Mouse (Mus musculus): ENCODE measurements around the gene Plekha5.

DNA sequence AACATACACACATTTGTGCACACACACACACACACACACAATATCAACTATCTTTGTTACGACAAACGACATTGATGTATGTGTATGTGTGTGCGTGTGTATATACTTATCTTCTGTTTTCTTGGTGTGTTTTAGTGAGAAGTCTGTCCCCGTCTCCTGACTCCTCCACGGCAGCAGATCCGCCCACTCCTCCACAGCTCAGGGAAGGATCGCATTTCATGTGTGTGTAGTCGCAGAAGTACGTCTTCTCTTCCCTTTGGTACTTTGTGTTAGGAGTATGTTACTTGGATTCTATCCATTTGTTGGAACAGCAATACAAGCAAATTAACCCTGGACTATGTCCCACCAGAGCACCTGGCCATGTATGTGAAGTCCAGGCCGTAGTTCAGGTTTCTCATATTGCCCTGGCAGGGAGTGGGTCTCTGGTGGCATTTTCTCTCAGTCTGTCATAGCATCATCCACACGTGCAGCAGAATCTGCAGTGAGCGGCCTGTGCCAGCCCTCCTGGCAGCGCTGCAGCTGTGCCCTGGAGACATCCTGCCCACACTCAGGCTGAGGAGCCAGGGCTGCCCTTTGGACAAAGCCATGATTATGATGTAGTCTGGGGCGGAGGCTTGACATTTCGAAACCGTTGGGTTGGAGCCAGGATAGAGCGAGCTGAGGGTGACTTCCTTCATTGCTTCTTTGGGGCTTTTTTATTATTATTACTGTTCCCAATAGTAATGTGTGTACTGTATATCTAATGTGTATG, 169.7 kb downstream of the Plekha5 start:
- no peak for TF ChIP-seq POLR2A (IDR thresholded peaks at IDR 0.05; ENCODE audit: control insufficient read depth, low read depth, low read length)
- no peak for TF ChIP-seq CTCF (IDR thresholded peaks at IDR 0.05; ENCODE audit: control insufficient read depth, insufficient read depth, insufficient replicate concordance, low read depth, low read length)

All from testis, adult 2 months (tissue).